In the genomic region with DNA sequence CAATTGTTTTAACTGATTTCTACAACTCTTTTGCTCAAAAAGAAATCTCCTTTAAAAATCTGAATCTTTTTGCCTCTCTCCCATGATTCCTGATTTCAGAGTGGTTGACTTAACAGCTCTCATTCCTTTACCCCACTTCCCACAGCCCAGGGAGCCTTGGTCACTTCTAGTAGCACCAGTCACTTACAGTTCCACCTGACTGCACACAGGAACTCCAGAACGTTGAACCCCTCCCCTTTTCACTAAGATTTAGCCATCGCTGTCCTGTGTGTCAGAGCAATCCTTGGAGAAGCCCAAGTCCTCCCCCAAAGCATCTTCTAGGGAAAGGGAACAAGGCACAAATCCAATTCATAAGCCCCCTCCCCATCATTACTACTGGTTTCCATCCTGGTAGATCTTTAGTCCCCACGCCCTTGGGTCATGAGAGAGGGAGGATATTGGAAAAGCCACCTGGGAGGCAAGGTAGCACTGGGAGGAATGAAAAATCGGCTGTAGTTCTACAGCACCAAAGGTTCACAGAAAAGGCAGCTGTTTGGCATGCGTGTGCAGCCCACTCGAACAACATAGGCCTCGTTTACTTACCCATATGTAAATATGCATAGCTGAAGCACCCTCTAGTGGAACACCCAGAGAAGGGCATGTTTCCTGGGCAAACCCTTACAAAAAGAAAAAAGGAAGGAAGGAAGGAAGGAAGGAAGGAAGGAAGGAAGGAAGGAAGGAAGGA, we compare ENCODE assay signal across 9 mouse cellular contexts.
DNase-seq lines count a peak whose midpoint lies in the region; ATAC-seq and TF ChIP-seq lines count a peak whose summit lies in the region.
"Had no signal": no experiment of that assay in that cellular context is flagged by ENCODE, and none has a peak within 500 bp of the region (broad histone marks: within the 10 kb centered on the region; RNA-seq: fewer than 3 reads in every experiment).

No protein-coding gene starts in this region.

- 0 out of 2 replicates have a peak, but pooled peaks have one; percentile 8 for TF ChIP-seq CTCF in testis, adult 2 months (IDR thresholded peaks at IDR 0.05; ENCODE audit: control insufficient read depth, insufficient read depth, insufficient replicate concordance, low read depth, low read length)
- peak; percentile 12; the same call in 1 of the 2 replicates for TF ChIP-seq CTCF in small intestine, adult 2 months (IDR thresholded peaks at IDR 0.05; ENCODE audit: extremely low read depth, insufficient read length, insufficient replicate concordance, low read depth, low read length)

- no peak overlapping the region for H3K27ac ChIP-seq in testis, adult 2 months (ENCODE audit: control insufficient read depth, insufficient read depth, low read depth, low read length)
- H3K27ac ChIP-seq in forebrain, embryonic 15.5 days (replicated peaks) = no peak overlapping the region
- H3K27ac ChIP-seq in small intestine, adult 2 months (ENCODE audit: insufficient read depth, low read depth, low read length) = no peak overlapping the region

- DNase-seq in cerebellum, adult 18-20 months = peak; percentile 7 to 13
- DNase-seq in cerebellum, adult 11-12 months = no peak
- no peak for DNase-seq in testis, postnatal 10 days (ENCODE audit: low spot score)
- DNase-seq in layer of hippocampus, postnatal 10 days (ENCODE audit: low spot score in 2 of 2) = peak; percentile 16 to 37
- DNase-seq in urinary bladder, postnatal 36 days (ENCODE audit: low spot score in 2 of 2) = no peak

- no peaks in the 10 kb centered on the region for H3K4me1 ChIP-seq in testis, adult 2 months (ENCODE audit: control insufficient read depth, insufficient read depth, low read length)
- H3K4me1 ChIP-seq in forebrain, embryonic 15.5 days = no peaks in the 10 kb centered on the region
- H3K4me1 ChIP-seq in small intestine, adult 2 months (ENCODE audit: control insufficient read depth, insufficient read depth, insufficient read length, low read length) = no peaks in the 10 kb centered on the region

- ATAC-seq in forebrain, embryonic 15.5 days (replicated peaks) = peak; percentile 75; the same call in 1 of the 2 replicates

- no peaks in the 10 kb centered on the region for H3K9me3 ChIP-seq in forebrain, embryonic 15.5 days
- H3K9me3 ChIP-seq: G1E had no signal

- no peak overlapping the region for H3K4me3 ChIP-seq in testis, adult 2 months (ENCODE audit: control insufficient read depth, low read depth, low read length)
- no peak overlapping the region for H3K4me3 ChIP-seq in forebrain, embryonic 15.5 days
- no peak overlapping the region for H3K4me3 ChIP-seq in small intestine, adult 2 months (ENCODE audit: low read depth, low read length)

- WGBS in forebrain, embryonic 15.5 days = 29% methylated on average over 7 of the region's 7 CpGs
- WGBS in small intestine, adult 2 months = 40% methylated on average over 7 of the region's 7 CpGs

- TF ChIP-seq POLR2A in testis, adult 2 months (IDR thresholded peaks at IDR 0.05; ENCODE audit: control insufficient read depth, low read depth, low read length) = no peak
- TF ChIP-seq POLR2A in small intestine, adult 2 months (IDR thresholded peaks at IDR 0.05; ENCODE audit: low read depth, low read length) = no peak

- no peaks in the 10 kb centered on the region for H3K27me3 ChIP-seq in testis, adult 2 months (ENCODE audit: control insufficient read depth, insufficient read depth, low read length)
- H3K27me3 ChIP-seq in forebrain, embryonic 15.5 days = no peaks in the 10 kb centered on the region
- no peaks in the 10 kb centered on the region for H3K27me3 ChIP-seq in small intestine, adult 2 months (ENCODE audit: control insufficient read depth, insufficient read depth, low read length)

- no peak overlapping the region for H3K9ac ChIP-seq in forebrain, embryonic 15.5 days (replicated peaks)

- no peaks in the 10 kb centered on the region for H3K36me3 ChIP-seq in testis, adult 2 months (ENCODE audit: control insufficient read depth, insufficient read depth, low read length)
- H3K36me3 ChIP-seq in forebrain, embryonic 15.5 days = no peaks in the 10 kb centered on the region
- H3K36me3 ChIP-seq in small intestine, adult 2 months (ENCODE audit: control insufficient read depth, insufficient read depth, low read length) = no peaks in the 10 kb centered on the region
- H3K36me3 ChIP-seq: G1E had no signal

- no peak overlapping the region for H3K4me2 ChIP-seq in forebrain, embryonic 15.5 days (replicated peaks)

Comparison
In these comparisons a context has a peak if more than half of its experiments do, and no peak if none do; other contexts are left out.
1. DNase-seq: peak in cerebellum, adult 18-20 months (2 of 2) and layer of hippocampus, postnatal 10 days (2 of 2); none in cerebellum, adult 11-12 months (single experiment), testis, postnatal 10 days (single experiment) and urinary bladder, postnatal 36 days (0 of 2).